Mouse (Mus musculus) embryonic facial prominence, embryonic 12.5 days (tissue): ENCODE measurements at regions not wholly inside any gene's neighbourhood (a gene's known extent, or its start where the extent isn't known, plus 50 kb on each side); places are given as distances from the start of the nearest gene placed in this dataset.

Experiments
- ATAC-seq: fragments of 200-750 bp; cut with Nextera tagmentation; 2 replicates; pipeline ENCODE4 v1.8.0; 2017; ENCODE audit not compliant: insufficient number of reproducible peaks, insufficient read depth, low FRiP score, low TSS enrichment
- H3K27ac ChIP-seq: fragments of 300-500 bp; sonication (generic); 2 replicates; pipeline ENCODE4 v1.5.1; 2016; ENCODE audit warnings: mild to moderate bottlenecking
- H3K27me3 ChIP-seq: fragments of 300-500 bp; sonication (generic); 2 replicates; pipeline ENCODE4 v1.6.1; 2016; ENCODE audit warnings: mild to moderate bottlenecking, moderate library complexity
- H3K36me3 ChIP-seq: fragments of 300-500 bp; sonication (generic); 2 replicates; pipeline ENCODE4 v1.6.1; 2016; ENCODE audit warnings: mild to moderate bottlenecking
- H3K4me1 ChIP-seq: fragments of 300-500 bp; sonication (generic); 2 replicates; pipeline ENCODE4 v1.6.1; 2016
- H3K4me2 ChIP-seq: fragments of 300-500 bp; sonication (generic); replicated peaks from 2 replicates; pipeline ENCODE4 v1.6.1; 2016; ENCODE audit warnings: mild to moderate bottlenecking, moderate library complexity
- H3K4me3 ChIP-seq: fragments of 300-500 bp; sonication (generic); 2 replicates; pipeline ENCODE4 v1.5.1; 2016; ENCODE audit warnings: mild to moderate bottlenecking
- H3K9ac ChIP-seq: fragments of 300-500 bp; sonication (generic); 2 replicates; pipeline ENCODE4 v1.6.1; 2016; ENCODE audit warnings: mild to moderate bottlenecking, moderate library complexity
- H3K9me3 ChIP-seq: fragments of 300-500 bp; sonication (generic); 2 replicates; pipeline ENCODE4 v1.6.1; 2016; ENCODE audit warnings: mild to moderate bottlenecking, moderate library complexity
- WGBS: fragments of 180-500 bp; shearing (Covaris S2); methylation state at CpG from one replicate; pipeline ENCODE4 v1.1.7; 2016; 5-methylcytosine and 5-hydroxymethylcytosine counted together

DNA sequence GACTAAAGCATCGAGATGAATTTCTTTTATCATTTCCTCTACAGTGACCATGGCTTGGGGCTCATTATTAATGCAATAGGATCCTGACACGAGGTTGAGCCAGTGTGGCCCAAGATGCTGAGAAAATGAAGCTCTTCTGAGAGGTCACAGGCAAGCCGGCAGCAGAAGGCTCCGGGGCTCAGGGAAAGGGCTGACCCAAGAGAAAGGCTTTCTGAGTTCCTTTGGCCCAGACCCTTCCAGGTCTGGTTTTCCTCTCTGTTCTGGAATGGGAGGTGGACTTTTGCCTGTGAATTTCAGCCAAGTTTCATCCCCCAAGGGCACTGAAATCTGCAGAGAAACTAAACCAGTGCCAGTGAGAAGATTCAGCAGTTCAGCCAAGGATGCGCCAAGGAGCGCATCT is 145.7 kb upstream of the Slc38a2 start:
- H3K27ac ChIP-seq, result no peak overlapping the region
- no peak for ATAC-seq
- 82% methylated on average over 6 of the region's 6 CpGs for WGBS

DNA sequence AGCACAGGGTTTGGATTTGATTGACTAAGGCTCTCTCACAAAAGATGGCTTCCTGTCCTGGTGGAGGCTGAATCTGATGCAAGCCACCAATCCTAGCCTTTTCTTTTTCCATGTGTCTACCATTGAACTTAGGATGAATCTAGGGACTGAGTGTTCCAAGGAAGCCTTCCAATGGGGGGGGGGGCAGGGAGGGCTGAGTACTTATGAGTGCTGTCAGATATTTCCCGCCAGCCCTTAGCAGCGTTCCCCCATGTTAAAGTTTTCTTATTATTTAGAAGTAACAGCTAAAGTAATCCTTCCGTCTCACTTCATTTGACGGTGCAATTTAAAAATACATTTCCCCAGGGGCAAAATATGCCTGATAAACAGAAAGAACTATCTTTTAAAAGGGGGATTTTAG is 144.8 kb upstream of the Slc38a2 start:
- Histone ChIP-seq H3K27ac (no peak overlapping the region), H3K4me2 (no peak overlapping the region), H3K36me3 (no peaks in the 10 kb centered on the region), H3K4me1 (no peaks in the 10 kb centered on the region), H3K4me3 (no peak overlapping the region), H3K9ac (no peak overlapping the region), H3K27me3 (no peaks in the 10 kb centered on the region), H3K9me3 (no peaks in the 10 kb centered on the region)
- no peak for ATAC-seq
- WGBS, result 84% methylated on average over 4 of the region's 4 CpGs

More for the DNA sequence above, 145.7 kb upstream of the Slc38a2 start:
- Histone ChIP-seq H3K4me1 (no peaks in the 10 kb centered on the region), H3K4me2 (no peak overlapping the region), H3K27me3 (no peaks in the 10 kb centered on the region), H3K4me3 (no peak overlapping the region), H3K9ac (no peak overlapping the region), H3K36me3 (no peaks in the 10 kb centered on the region), H3K9me3 (no peaks in the 10 kb centered on the region)

DNA sequence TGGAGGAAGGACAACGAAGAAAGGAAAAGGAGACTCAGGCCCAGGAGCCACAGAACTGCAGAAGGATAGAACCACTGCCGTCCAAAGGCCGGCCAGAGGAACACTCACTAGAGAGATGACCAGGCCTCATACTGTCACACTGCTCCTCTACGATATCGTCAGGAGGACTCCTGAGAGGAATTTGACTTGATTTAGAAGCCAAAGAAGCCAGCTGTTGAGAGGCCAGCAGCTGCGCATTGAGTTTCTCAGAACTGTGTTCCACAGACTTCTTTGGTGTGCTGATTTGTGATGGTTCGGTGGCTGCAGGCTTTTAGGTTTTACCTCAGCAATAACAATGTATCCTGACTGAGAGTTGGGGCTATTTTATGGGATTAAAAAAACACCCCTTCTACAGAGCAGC is 144.1 kb upstream of the Slc38a2 start:
- no peak overlapping the region for H3K4me3 ChIP-seq
- no peaks in the 10 kb centered on the region for H3K4me1 ChIP-seq
- H3K9me3 ChIP-seq, result no peaks in the 10 kb centered on the region
- H3K27me3 ChIP-seq, result no peaks in the 10 kb centered on the region
- no peak overlapping the region for H3K4me2 ChIP-seq
- WGBS, result 82% methylated on average over 7 of the region's 7 CpGs
- H3K36me3 ChIP-seq, result no peaks in the 10 kb centered on the region
- no peak overlapping the region for H3K9ac ChIP-seq
- no peak overlapping the region for H3K27ac ChIP-seq
- ATAC-seq, result no peak

DNA sequence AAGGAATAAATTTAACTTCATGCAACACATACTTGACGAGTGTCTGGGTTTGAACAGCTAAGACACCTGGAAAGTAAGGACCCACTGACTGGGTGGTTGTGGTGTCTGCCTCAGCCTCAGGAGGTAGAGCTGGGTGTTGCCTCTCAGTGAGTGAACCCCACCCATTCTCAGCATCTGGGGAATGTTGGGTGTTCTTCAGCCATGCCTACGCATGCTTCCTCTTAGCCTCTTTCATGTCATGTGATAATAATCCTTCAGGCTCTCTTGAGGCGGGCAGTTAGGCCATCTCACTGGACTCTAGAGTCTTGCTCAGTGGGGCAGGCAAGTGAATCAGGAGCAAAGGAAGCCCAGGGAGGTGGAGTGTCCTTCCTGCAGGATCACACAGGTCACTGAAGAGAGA is 143.4 kb upstream of the Slc38a2 start:
- WGBS, result 77% methylated on average over 3 of the region's 3 CpGs
- ATAC-seq, result no peak
- H3K4me2 ChIP-seq, result no peak overlapping the region
- H3K9ac ChIP-seq, result no peak overlapping the region
- no peaks in the 10 kb centered on the region for H3K27me3 ChIP-seq
- no peak overlapping the region for H3K27ac ChIP-seq
- no peak overlapping the region for H3K4me3 ChIP-seq
- H3K9me3 ChIP-seq, result no peaks in the 10 kb centered on the region
- H3K36me3 ChIP-seq, result no peaks in the 10 kb centered on the region
- H3K4me1 ChIP-seq, result no peaks in the 10 kb centered on the region

DNA sequence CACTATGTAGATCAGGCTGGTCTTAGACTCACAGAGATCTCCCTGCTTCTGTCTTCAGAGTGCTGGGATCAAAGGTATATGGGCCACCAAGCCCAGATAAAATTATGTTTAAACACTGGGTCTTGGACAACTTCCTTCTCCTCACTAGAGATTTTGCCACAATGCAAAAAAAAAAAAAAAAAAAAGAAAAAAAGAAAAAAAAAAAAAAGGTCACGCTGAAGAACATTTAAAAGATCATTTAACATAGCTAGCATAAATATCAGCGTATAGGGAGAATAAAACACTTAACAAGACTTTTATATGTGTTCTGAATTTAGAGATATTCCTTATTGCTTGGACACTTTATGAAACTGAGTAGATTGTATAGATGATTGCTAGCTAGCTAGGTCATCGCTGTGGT is 137.1 kb upstream of the Slc38a2 start:
- no peak overlapping the region for H3K4me3 ChIP-seq
- no peaks in the 10 kb centered on the region for H3K36me3 ChIP-seq
- H3K9me3 ChIP-seq, result no peaks in the 10 kb centered on the region
- no peak overlapping the region for H3K4me2 ChIP-seq
- no peak overlapping the region for H3K27ac ChIP-seq
- H3K27me3 ChIP-seq, result no peaks in the 10 kb centered on the region
- H3K9ac ChIP-seq, result no peak overlapping the region
- 93% methylated on average over 3 of the region's 3 CpGs for WGBS
- no peaks in the 10 kb centered on the region for H3K4me1 ChIP-seq
- ATAC-seq, result no peak

DNA sequence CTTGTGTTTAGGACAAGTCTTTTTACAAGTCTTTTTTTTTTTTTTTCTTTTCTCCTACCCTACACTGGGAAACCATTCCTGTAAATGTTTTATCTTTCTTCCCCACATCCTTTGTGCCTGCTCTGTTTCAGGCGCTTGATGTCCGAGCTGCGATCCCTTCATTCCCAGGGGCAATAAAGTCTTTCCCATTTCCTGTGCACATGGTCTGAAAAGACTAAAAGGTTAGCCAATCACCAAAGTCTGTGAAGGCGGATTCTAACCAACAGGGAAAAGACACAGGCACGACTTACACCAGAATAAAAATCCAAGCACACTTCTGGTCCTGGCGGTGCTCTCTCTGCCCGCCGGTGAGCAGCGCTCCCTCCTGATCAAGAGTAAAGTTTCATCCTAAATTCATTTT is 135.3 kb upstream of the Slc38a2 start:
- Histone ChIP-seq H3K27me3 (no peaks in the 10 kb centered on the region), H3K4me1 (no peaks in the 10 kb centered on the region), H3K9ac (no peak overlapping the region), H3K27ac (no peak overlapping the region), H3K4me2 (no peak overlapping the region), H3K9me3 (no peaks in the 10 kb centered on the region), H3K4me3 (no peak overlapping the region), H3K36me3 (no peaks in the 10 kb centered on the region)
- ATAC-seq, result no peak
- WGBS, result 55% methylated on average over 9 of the region's 9 CpGs

DNA sequence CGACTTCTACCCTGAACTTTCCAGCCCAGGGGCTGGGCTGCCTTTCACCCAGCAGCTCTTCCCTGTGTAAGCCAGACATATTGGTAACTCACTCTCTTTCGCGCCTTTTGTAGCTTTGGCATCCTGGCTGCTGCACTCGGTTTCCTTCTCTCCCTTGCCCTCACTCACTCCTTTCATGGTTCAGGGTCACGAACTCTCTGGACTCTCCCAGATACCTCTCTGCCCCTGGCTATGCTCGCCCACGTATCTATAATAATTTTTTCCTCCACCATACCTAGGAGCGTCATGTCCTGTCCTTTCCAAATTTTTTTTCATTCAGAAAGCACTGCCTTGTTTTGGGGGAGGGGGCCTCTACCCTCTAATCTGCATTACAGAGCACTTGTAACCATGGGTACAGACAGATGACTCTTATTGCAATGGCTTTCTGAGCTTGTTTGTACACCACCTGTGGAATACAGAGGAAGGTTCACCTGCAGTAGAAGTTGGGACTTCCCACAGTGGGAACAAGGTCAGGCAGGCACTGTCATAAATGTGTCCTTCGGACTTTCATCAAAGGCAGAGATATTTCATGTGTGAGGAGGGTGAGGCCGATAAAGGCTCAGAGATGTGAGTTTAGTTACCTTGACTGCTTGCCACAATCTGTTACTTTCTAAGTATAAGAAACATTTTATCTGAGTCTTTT is 134.8 kb upstream of the Slc38a2 start:
- Histone ChIP-seq H3K27ac (no peak overlapping the region), H3K9ac (no peak overlapping the region), H3K9me3 (no peaks in the 10 kb centered on the region), H3K4me1 (no peaks in the 10 kb centered on the region), H3K4me2 (no peak overlapping the region), H3K36me3 (no peaks in the 10 kb centered on the region), H3K27me3 (no peaks in the 10 kb centered on the region), H3K4me3 (no peak overlapping the region)
- WGBS, result 79% methylated on average over 10 of the region's 10 CpGs
- no peak for ATAC-seq

DNA sequence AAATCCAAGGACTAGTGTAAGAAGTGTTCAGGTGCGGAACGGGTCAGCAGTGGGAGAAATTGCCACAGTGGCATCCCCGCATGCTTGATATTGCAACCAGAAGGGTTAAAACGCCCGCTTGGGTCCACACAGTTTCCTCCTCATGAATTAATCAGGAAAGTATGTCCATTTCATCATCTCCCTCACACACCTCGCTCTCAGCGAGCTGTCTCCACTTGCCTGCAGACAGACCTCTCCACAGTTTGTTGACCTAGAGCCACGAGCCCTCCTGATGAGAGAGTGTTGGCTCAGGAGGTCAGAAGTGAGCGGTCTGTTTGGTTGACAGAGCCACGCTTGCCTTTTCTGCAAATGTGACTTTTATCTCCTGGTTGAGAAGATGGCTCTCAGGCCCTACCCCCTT is 132.9 kb upstream of the Slc38a2 start:
- no peak overlapping the region for H3K4me2 ChIP-seq
- H3K36me3 ChIP-seq, result no peaks in the 10 kb centered on the region
- H3K27me3 ChIP-seq, result no peaks in the 10 kb centered on the region
- H3K4me1 ChIP-seq, result no peaks in the 10 kb centered on the region
- no peaks in the 10 kb centered on the region for H3K9me3 ChIP-seq
- H3K27ac ChIP-seq, result no peak overlapping the region
- 79% methylated on average over 10 of the region's 10 CpGs for WGBS
- ATAC-seq, result no peak
- H3K4me3 ChIP-seq, result no peak overlapping the region
- H3K9ac ChIP-seq, result no peak overlapping the region

DNA sequence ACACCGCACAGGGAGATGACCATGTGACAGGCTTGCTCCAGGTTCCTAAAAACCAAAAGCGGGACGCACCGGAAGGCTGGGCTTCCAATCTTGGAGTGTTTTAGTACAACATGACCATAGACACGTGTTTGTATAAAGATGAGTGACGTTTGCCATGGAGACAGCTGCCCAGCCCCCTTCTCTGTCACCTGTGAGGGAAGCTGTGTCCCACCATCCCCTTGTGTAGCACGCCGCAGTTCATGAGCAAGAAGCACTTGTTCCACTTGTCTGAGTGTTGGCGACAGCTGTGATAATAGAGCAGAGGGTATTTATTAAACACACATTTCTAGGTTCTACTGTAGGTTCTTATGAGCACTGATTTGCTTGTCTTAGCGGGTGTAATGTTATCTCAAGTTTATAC is 131.7 kb upstream of the Slc38a2 start:
- H3K36me3 ChIP-seq, result no peaks in the 10 kb centered on the region
- 85% methylated on average over 10 of the region's 10 CpGs for WGBS
- no peak for ATAC-seq
- H3K4me2 ChIP-seq, result no peak overlapping the region
- H3K9me3 ChIP-seq, result no peaks in the 10 kb centered on the region
- H3K27me3 ChIP-seq, result no peaks in the 10 kb centered on the region
- no peak overlapping the region for H3K27ac ChIP-seq
- no peaks in the 10 kb centered on the region for H3K4me1 ChIP-seq
- no peak overlapping the region for H3K4me3 ChIP-seq
- no peak overlapping the region for H3K9ac ChIP-seq

DNA sequence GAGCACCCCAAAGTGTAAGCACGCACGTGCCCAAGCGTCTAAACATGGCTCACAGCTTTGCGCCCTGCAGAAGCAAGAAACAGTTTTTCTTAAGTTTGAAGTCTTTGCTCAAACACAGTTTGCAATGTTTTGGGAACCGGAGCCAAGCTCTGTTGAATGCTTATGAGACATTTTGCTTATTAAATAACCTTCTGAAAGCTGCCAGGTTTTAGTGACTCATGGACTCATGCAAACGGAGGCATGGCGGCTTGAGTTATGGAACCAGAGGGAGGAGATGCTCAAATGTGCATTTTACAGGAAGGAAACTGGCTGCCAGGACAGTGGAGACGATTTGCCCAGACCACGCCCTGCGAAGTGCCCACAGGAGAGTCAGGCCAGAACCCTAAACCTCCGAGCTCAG is 131.0 kb upstream of the Slc38a2 start:
- H3K4me1 ChIP-seq, result no peaks in the 10 kb centered on the region
- ATAC-seq, result no peak
- H3K27ac ChIP-seq, result no peak overlapping the region
- H3K4me2 ChIP-seq, result no peak overlapping the region
- no peak overlapping the region for H3K9ac ChIP-seq
- H3K36me3 ChIP-seq, result no peaks in the 10 kb centered on the region
- WGBS, result 94% methylated on average over 11 of the region's 11 CpGs
- no peaks in the 10 kb centered on the region for H3K9me3 ChIP-seq
- no peaks in the 10 kb centered on the region for H3K27me3 ChIP-seq
- H3K4me3 ChIP-seq, result no peak overlapping the region

DNA sequence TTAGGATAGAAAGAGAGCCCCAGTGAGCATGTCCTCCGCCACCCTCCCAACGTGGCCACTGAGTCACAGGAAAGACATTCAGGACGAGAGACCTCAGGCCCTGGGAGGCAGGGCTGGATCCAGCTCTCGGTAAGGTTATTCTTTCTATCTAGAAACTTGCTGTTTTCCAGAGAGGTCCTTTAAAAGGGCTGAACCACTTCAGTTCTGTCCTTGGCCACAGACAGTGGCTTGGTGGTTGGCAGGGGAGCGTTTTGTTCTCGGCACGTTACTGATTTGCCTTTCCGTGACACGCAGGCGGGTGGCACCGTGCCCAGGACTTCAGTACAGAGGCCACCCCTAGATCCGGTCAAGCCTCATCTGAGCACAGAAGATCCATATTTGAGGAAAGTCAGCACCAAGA is 130.4 kb upstream of the Slc38a2 start:
- WGBS, result 90% methylated on average over 12 of the region's 12 CpGs
- H3K4me3 ChIP-seq, result no peak overlapping the region
- no peaks in the 10 kb centered on the region for H3K36me3 ChIP-seq
- no peak for ATAC-seq
- no peak overlapping the region for H3K27ac ChIP-seq
- H3K4me2 ChIP-seq, result no peak overlapping the region
- no peaks in the 10 kb centered on the region for H3K27me3 ChIP-seq
- no peaks in the 10 kb centered on the region for H3K9me3 ChIP-seq
- H3K4me1 ChIP-seq, result no peaks in the 10 kb centered on the region
- H3K9ac ChIP-seq, result no peak overlapping the region

DNA sequence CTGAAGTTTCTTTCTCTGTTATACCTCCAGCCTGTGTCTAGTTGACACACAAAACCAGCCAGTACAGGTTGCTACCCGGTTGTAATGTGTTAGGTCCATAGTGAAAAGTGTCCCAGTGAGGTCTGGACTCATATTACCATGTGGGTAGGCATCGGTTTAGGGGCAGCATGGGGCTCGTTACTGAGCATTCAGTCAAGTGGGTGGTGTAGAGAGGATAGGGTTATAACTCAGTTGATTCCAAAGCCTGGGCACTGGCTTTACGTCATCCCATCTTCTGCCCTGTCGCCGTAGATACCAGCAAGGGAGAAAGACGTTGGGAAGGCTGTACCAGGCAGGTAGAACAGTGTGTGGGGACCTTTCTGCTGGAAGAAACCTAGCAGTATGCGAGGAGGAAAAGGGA is 129.2 kb upstream of the Slc38a2 start:
- Histone ChIP-seq H3K27ac (no peak overlapping the region), H3K36me3 (no peaks in the 10 kb centered on the region), H3K4me1 (no peaks in the 10 kb centered on the region), H3K9ac (no peak overlapping the region), H3K27me3 (no peaks in the 10 kb centered on the region), H3K9me3 (no peaks in the 10 kb centered on the region), H3K4me2 (no peak overlapping the region), H3K4me3 (no peak overlapping the region)
- 86% methylated on average over 8 of the region's 8 CpGs for WGBS
- no peak for ATAC-seq

DNA sequence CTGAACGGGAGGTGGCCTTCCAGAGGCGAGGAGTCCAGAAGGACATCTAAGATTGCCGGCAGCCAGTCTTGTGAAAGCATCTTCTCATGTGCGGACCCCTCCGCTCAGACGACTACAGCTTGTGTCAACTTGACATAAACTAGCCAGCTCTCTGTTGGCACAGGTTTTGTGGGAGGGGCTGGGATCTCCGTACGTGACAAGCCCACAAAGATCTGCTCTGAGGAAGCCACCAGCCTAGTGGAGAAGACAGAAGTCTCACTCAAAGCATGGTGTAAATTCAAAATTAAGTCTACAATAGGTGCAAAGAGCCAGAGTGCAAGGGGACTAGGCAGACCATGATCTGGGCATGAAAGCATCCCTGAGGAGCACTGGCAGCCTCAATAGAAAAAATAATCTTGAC is 128.4 kb upstream of the Slc38a2 start:
- Histone ChIP-seq H3K4me2 (no peak overlapping the region), H3K27ac (no peak overlapping the region), H3K9me3 (no peaks in the 10 kb centered on the region), H3K9ac (no peak overlapping the region), H3K27me3 (no peaks in the 10 kb centered on the region), H3K4me3 (no peak overlapping the region), H3K36me3 (no peaks in the 10 kb centered on the region), H3K4me1 (no peaks in the 10 kb centered on the region)
- ATAC-seq, result no peak
- 85% methylated on average over 8 of the region's 8 CpGs for WGBS
